Mouse (Mus musculus) CH12.LX (cell line): ENCODE data around the gene Ogdh.

Experiments
- E2F4 ChIP-seq: IDR thresholded peaks from 2 replicates; pipeline ENCODE4 v1.6.1; 2011; ENCODE audit warnings: low read depth, low read length, improper control_type of control experiment; ENCODE audit not compliant: insufficient replicate concordance
- EP300 ChIP-seq: IDR thresholded peaks from 2 replicates; pipeline ENCODE4 v1.6.1; 2011; ENCODE audit warnings: low read length, improper control_type of control experiment
- SMC3 ChIP-seq: IDR thresholded peaks from 2 replicates; pipeline ENCODE4 v1.6.1; 2011; ENCODE audit warnings: low read depth, low read length, improper control_type of control experiment
- USF1 ChIP-seq: IDR thresholded peaks from 2 replicates; pipeline ENCODE4 v1.6.1; 2014; ENCODE audit warnings: low read depth, mild to moderate bottlenecking, inconsistent platforms, low read length, improper control_type of control experiment

GRCm38 (mm10) chr11:6261434-6262082 is 29.9 kb upstream of the Ogdh start:
- peak; percentile 83 for TF ChIP-seq SMC3
- TF ChIP-seq EP300 = no peak
- no peak for TF ChIP-seq E2F4
- TF ChIP-seq USF1 = no peak
